Mouse (Mus musculus): Measurements from ENCODE around the gene U2af1l4.

Gene U2af1l4

GRCm38 (mm10) chr7:30614454-30614853 lies 51.4 kb downstream of the U2af1l4 start:
- DNase-seq = no peak
